Mouse (Mus musculus) embryonic stem cell, embryonic (primary cell): Measurements from ENCODE around the gene Tmprss11b.
"Not testable (repeated sequence)": the region's sequence is repeated elsewhere in the genome, so short reads cannot be mapped to it uniquely, and the experiment has no call there.

Source experiments
- CTCF ChIA-PET, 4 experiments: fragments of 300-600 bp in 2 of 4; fragments of 350-600 bp in 2 of 4; sonication (Branson Sonifier 250); formaldehyde crosslinking; loops; one replicate each; lab custom pipeline; 2022; ENCODE audit warnings: inconsistent platforms in 2 of 4; lab: Charles Lee
- POLR2A ChIA-PET, 4 experiments: fragments of 300-600 bp in 2 of 4; fragments of 350-600 bp in 2 of 4; sonication (Branson Sonifier 250); formaldehyde crosslinking; loops; one replicate each; lab custom pipeline; 2022; ENCODE audit warnings: antibody characterized with exemption in 4 of 4, inconsistent platforms in 1 of 4; lab: Charles Lee

The Tmprss11b gene

DNA sequence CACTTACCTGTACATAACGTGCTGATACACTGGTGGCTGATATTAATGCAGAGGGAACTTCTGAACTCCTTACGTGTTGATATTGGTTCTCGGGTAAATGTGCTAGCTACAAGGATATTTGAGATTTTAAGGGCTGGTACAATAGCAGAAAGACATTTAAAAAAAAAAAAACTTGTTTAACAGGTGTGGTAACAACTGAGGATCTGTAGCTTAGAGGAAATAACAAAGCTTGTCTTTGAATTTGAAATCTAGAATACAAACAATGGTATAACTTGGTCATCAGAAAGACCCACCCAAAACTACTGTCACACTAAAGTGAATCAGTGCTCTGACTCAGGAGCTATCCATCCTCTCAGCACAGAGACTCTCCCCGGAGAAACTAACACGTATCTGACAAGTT, at the start of gene Tmprss11b:
Tmprss11b (minus strand) TSS at position 101 of the 400 bp plus-strand sequence.
- POLR2A ChIA-PET = interaction anchor here in 1 of 4 experiments (0.7 kb wide), 1 partner anchor 152 kb away, joined by 3 read pairs; no protein-coding TSS in a partner anchor
- CTCF ChIA-PET = no interaction called here

DNA sequence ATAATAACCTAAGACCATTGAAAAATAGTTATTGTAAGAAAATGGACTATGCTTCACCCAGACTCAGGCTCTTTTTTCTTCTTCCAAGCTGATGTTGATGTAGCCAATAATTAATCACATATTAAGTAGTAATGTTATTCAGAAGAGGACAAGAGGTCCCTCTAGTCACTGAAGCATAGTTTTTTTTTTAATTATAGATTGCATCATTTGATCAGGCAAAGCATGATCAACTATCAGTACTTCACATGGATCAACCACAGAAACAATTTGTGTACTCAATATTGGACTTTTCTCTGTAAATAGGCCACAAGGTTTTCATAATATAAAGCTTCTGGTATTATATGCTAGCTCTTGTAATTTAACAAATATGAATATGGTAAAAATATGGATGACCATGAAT, 48.9 kb upstream of the Tmprss11b start:
- CTCF ChIA-PET = no interaction called here
- POLR2A ChIA-PET = no interaction called here

DNA sequence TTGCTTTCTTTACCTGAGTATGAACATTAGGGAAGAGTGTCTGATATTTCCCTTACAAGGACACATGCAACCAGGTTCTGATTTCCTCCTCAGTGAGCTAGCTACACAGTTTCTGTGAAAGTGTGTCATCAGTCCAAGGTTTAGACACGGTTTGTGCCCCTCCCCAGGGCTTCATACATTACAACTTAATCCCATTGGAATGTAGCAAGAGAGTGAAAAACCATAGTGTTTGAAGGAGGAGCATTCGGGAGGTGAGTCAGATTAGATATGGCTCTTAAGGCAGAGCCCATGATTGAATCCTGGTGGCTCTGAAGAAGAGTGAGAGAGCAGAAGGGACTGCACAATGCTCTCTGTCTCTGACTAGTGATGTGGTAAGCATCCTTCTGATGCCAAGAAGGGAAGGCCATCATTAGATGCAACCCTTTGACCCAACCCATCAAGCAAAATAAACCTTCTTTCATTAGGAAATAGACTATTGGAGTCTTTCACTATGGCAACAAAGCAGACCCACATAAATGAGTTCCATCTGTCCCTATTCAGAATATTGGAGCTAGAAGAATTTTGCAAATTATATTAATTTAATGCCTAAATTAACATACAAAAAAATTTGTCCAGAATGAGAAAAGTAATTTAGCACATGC, 46.8 kb upstream of the Tmprss11b start:
- ChIA-PET CTCF (no interaction called here), POLR2A (no interaction called here)

DNA sequence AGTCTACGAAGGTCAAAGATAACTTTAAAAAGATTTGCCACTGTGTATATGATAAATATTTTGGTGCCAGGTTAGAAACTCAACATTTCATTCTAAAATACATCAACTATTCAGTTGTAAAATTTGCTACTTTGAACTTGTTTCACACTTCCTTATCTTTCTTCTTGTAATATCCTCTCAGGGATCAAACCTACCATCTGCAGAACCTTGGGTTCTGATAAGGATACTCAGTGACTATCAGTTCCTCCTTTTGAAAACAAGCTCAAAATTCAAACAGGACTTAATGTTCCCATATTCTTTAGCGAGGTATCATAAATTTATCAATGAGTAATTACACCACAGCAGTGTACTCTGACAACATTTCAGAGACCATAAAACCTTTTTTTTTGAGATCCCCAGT, 38.8 kb upstream of the Tmprss11b start:
- ChIA-PET POLR2A (no interaction called here), CTCF (no interaction called here)

DNA sequence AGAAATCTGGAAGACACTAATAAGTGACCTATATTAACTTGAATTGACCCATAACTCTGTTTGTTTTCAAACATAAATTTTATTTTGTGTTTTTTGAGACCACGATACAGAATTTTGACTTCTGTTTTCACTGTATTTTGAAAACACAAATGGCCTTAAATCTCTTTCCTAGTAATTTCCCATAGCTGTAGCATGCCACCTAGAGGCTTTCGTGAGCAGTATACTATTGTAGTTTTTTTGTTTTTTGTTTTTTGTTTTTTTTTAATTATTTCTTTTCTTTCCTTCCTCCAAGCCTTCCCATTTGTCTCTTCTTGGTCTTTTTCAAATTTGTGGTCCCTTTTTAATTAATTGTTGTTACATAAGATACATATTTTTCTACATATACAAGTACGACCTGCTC, 28.8 kb upstream of the Tmprss11b start:
- ChIA-PET CTCF (interaction anchor here in 1 of 4 experiments (0.7 kb wide), 1 partner anchor 286 kb away, joined by 5 read pairs; no protein-coding TSS in a partner anchor), POLR2A (no interaction called here)

DNA sequence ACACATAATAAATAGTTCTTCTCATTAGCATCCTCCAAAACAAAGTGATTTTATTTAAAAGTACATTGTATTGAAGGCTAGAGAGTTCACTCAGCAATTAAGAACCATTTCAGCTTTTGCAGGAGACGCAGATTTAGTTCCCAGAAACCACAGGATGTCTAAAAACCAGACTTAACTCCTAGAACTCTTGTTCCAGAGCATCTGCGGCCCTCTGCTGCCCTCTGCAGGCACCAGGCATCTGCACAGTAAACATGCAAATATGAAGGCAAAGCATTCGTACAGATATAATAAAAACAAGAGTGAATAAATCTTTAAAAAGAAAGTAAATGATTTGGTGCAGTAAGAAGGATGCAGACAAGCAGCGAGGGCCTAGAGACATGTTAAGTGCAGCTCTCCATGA, 8.5 kb upstream of the Tmprss11b start:
- POLR2A ChIA-PET = interaction anchor here in 1 of 4 experiments (1.3 kb wide), 1 partner anchor 9 kb away, joined by 3 read pairs; no protein-coding TSS in a partner anchor
- CTCF ChIA-PET = interaction anchor here in 3 of 4 experiments (0.7 to 1.6 kb wide), 5 partner anchors 10 to 331 kb away, joined by 3 to 5 read pairs (median 4); no protein-coding TSS in a partner anchor

DNA sequence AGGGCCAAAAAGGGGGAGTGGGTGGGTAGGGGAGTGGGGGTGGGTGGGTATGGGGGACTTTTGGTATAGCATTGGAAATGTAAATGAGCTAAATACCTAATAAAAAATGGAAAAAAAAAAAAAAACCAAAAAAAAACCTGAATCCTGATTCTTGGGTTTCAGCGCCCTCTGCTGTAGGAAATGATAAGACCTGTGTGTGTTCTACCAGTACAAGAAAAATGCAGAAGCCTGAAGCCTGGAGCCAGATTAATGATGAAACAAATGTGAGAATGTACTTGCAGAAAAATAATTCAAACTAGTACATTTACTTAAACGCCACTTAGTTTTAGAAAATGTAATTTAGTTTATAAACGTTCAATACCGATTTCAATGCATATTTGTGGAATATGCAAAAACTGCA, 27.0 kb downstream of the Tmprss11b start:
- CTCF ChIA-PET = interaction anchor here in 3 of 4 experiments (0.6 to 0.8 kb wide), 11 partner anchors 36 to 712 kb away, joined by 3 to 5 read pairs (median 4); no protein-coding TSS in a partner anchor
- POLR2A ChIA-PET = not testable (repeated sequence)

DNA sequence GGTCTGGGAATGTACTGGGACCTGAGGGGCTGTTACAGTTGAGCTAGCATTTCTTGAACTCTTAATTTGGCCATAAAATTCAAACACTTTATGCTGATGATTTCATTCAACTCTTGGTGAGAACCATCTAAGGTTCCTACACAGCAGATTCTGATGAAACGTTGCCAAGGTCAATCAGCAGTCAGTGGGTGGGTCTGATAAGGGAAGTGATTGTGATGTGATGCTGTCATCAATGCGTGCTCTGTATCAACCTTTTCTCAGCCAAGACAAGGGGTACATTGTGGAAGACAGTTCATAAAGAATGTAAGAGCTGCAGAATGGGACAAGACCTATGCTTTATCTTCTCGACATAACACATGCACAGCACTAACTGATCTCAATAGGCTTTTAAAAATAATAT, 35.4 kb downstream of the Tmprss11b start:
- ChIA-PET CTCF (no interaction called here), POLR2A (no interaction called here)

DNA sequence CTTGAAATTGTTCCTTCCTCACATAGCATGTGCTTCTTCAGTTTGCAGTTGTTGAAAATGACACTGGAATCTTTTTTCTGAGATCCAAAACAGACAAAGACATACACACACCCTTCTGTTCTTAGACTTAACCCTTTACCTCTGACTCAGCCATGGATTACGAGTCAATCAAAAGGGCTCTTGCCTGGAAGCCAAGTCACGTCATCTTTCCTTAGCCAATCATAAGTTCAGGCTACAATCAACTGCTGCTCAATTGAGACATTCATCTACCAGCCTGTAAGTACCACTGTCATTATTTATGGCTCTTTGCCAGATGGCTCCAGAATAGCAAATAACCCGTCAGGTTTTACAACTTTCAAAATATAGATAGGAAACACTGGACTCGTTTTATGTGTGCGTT, 43.8 kb downstream of the Tmprss11b start, which contains the start of gene Tmprss11f:
Tmprss11f (minus strand) TSS at position 101 of the 400 bp plus-strand sequence.
- ChIA-PET POLR2A (interaction anchor here in 1 of 4 experiments (0.5 kb wide), 1 partner anchor 112 kb away, joined by 3 read pairs; no protein-coding TSS in a partner anchor), CTCF (no interaction called here)

DNA sequence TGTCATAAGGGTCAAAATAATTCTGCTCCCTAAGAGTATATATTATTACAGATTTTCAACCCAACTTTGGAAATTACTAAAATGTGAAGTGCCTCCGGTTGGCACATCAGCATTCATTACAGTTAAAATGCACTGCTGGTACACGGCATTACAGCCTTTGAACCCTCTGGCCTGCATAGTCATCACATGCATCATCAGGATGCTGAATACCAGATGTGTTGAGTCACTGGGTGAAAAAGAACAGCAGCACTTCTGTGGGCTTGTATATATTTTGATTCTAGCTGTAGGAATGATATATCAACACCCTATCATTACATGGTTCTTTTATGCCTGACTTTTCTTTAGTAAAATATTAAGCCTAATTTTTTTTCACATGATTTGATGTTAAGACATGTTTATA, 45.5 kb downstream of the Tmprss11b start:
- POLR2A ChIA-PET = no interaction called here
- CTCF ChIA-PET = no interaction called here

DNA sequence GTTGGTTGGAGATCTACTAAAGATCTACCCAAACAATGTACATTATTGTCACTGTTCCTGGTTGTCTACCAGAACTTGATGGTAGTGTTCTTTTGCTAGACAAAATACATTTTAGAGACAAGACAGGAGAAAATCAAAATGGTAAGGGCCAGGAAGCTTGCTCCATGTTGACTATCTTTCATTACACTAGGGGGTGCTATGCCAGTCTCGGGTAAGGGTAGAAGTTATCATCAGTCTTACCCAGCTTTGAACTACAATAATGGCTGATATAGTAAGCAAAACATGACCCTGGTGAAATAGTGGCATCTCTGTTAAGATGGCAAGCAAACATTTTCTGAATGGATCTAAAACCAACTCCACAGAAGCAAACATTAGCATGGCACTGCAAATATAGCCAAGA, 54.4 kb downstream of the Tmprss11b start:
- POLR2A ChIA-PET = interaction anchor here in 1 of 4 experiments (1.1 kb wide), 1 partner anchor 745 kb away, joined by 8 read pairs; no protein-coding TSS in a partner anchor
- CTCF ChIA-PET = no interaction called here
